Mouse (Mus musculus): ENCODE data around the gene Srrm4. TPM values are rescaled to one million over a fixed set of nuclear protein-coding genes. Genes with fewer than 3 reads are reported as not detected.
A peak's percentile ranks its signal among the peaks of the same experiment; 100 is the strongest.
"Not testable (repeated sequence)": the region's sequence is repeated elsewhere in the genome, so short reads cannot be mapped to it uniquely, and the experiment has no call there.

Srrm4 gene
- polyA plus RNA-seq, 1 experiment from 2014 or later = 0.45 TPM

- Histone ChIP-seq H3K9ac (ENCODE audit: low read length) (no peak overlapping the region), H3K4me1 (replicated peaks; ENCODE audit: control insufficient read depth, insufficient read depth) (no peaks in the 10 kb centered on the region), H3K36me3 (ENCODE audit: control insufficient read depth, insufficient read depth, low read length) (no peaks in the 10 kb centered on the region), H3K27ac (replicated peaks) (no peak overlapping the region), H3K4me2 (replicated peaks; ENCODE audit: low read depth) (no peak overlapping the region), H3K4me3 (ENCODE audit: low read depth, low read length) (no peak overlapping the region), H3K9me3 (ENCODE audit: control insufficient read depth, low read length) (no peaks in the 10 kb centered on the region), H3K27me3 (ENCODE audit: control insufficient read depth, insufficient read depth, low read length) (no peaks in the 10 kb centered on the region)
- no peak for DNase-seq (ENCODE audit: low spot score)
- no peak for TF ChIP-seq CTCF (IDR thresholded peaks at IDR 0.05; ENCODE audit: low read depth)
- no peak for TF ChIP-seq EP300 (optimal IDR thresholded peaks at IDR 0.05)
- no peak for ATAC-seq (ENCODE audit: low FRiP score, low TSS enrichment)
- 60% methylated on average over 13 of the region's 13 CpGs for WGBS
These were observed 156.4 kb downstream of the Srrm4 start for GRCm38 (mm10) chr5:116434976-116435850.

DNA sequence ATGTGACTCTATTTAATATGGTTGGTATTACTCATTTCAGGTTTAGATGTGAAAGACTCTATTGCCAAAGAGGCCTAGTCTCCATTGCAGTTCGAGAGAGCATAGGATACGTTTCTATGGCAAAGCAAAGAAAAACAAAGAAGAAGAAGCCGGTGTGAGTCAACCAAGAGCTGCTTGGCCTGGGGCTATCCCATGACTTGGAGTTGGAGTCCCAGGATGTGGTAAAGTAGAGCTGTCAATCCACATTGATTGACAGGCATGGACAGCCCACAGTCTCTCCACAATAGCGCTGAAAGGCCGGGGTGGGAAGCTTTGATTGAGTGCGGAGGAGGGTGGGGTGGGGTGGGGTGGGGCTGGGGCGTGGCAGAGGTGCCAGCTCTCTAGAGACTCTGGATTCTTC lies 158.7 kb downstream of the Srrm4 start:
- no peak overlapping the region for H3K9ac ChIP-seq (ENCODE audit: low read length)
- no peaks in the 10 kb centered on the region for H3K4me1 ChIP-seq (replicated peaks; ENCODE audit: control insufficient read depth, insufficient read depth)

DNA sequence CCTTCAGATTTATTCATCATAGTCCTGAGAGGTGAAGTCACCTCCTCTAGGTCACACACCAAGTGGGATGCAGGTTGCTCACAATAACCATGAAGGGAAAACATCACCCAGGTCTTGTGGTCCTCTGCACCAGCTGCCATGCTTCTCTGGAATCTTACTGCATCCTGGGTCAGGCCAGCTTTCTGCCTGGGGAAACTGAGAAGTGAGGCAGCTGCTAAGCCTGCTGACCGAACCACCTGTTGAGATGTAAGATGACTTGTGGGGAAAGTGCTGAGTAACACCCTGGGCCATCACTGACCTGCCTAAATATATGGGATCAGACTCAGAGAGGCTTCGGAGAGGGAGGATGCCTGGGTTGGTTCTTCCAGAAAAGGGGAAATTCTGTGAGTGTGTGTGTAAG lies 164.9 kb downstream of the Srrm4 start:
- H3K27ac ChIP-seq (replicated peaks) = no peak overlapping the region
- H3K27me3 ChIP-seq (ENCODE audit: control insufficient read depth, insufficient read depth, low read length) = no peaks in the 10 kb centered on the region
- DNase-seq (ENCODE audit: low spot score) = no peak
- no peaks in the 10 kb centered on the region for H3K36me3 ChIP-seq (ENCODE audit: control insufficient read depth, insufficient read depth, low read length)
- no peak for TF ChIP-seq CTCF (IDR thresholded peaks at IDR 0.05; ENCODE audit: low read depth)
- no peak for TF ChIP-seq EP300 (optimal IDR thresholded peaks at IDR 0.05)
- no peak overlapping the region for H3K4me2 ChIP-seq (replicated peaks; ENCODE audit: low read depth)
- no peaks in the 10 kb centered on the region for H3K4me1 ChIP-seq (replicated peaks; ENCODE audit: control insufficient read depth, insufficient read depth)
- H3K9me3 ChIP-seq (ENCODE audit: control insufficient read depth, low read length) = no peaks in the 10 kb centered on the region
- no peak overlapping the region for H3K9ac ChIP-seq (ENCODE audit: low read length)
- H3K4me3 ChIP-seq (ENCODE audit: low read depth, low read length) = no peak overlapping the region
- ATAC-seq (ENCODE audit: low FRiP score, low TSS enrichment) = no peak
- WGBS = 84% methylated on average over 2 of the region's 2 CpGs

More for the DNA sequence above, 158.7 kb downstream of the Srrm4 start:
- no peak overlapping the region for H3K27ac ChIP-seq (replicated peaks)
- 34% methylated on average over 7 of the region's 7 CpGs for WGBS
- H3K9me3 ChIP-seq (ENCODE audit: control insufficient read depth, low read length) = no peaks in the 10 kb centered on the region
- no peaks in the 10 kb centered on the region for H3K27me3 ChIP-seq (ENCODE audit: control insufficient read depth, insufficient read depth, low read length)
- H3K4me3 ChIP-seq (ENCODE audit: low read depth, low read length) = no peak overlapping the region
- TF ChIP-seq CTCF (IDR thresholded peaks at IDR 0.05; ENCODE audit: low read depth) (no peak), EP300 (optimal IDR thresholded peaks at IDR 0.05) (no peak)
- H3K4me2 ChIP-seq (replicated peaks; ENCODE audit: low read depth) = no peak overlapping the region
- ATAC-seq (ENCODE audit: low FRiP score, low TSS enrichment) (no peak), DNase-seq (ENCODE audit: low spot score) (no peak)
- no peaks in the 10 kb centered on the region for H3K36me3 ChIP-seq (ENCODE audit: control insufficient read depth, insufficient read depth, low read length)

DNA sequence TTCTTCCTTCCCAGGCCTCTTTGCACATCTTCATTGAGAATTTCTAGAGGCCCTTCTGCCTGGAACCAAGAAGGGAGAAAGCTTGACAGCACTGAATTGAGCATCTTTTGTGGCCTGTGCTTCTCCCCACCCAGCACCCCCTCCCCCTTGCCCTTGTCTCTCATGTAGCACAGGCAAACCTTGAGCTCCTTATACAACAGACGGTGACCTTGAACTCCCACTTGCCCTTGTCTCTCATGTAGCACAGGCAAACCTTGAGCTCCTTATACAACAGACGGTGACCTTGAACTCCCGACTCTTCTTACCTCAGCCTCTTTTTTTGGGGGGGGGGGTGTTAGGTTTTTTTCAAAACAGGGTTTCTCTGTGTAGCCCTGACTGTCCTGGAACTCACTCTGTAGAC lies 165.9 kb downstream of the Srrm4 start:
- ATAC-seq (ENCODE audit: low FRiP score, low TSS enrichment); DNase-seq (ENCODE audit: low spot score); H3K27me3 ChIP-seq (ENCODE audit: control insufficient read depth, insufficient read depth, low read length); H3K4me3 ChIP-seq (ENCODE audit: low read depth, low read length); H3K9me3 ChIP-seq (ENCODE audit: control insufficient read depth, low read length); H3K4me2 ChIP-seq (replicated peaks; ENCODE audit: low read depth); H3K9ac ChIP-seq (ENCODE audit: low read length); H3K4me1 ChIP-seq (replicated peaks; ENCODE audit: control insufficient read depth, insufficient read depth); H3K36me3 ChIP-seq (ENCODE audit: control insufficient read depth, insufficient read depth, low read length): not testable (repeated sequence)
- WGBS = 74% methylated on average over 3 of the region's 3 CpGs
- H3K27ac ChIP-seq (replicated peaks) = 0 out of 2 replicates have a peak overlapping the region, but pooled peaks have one; percentile 35

DNA sequence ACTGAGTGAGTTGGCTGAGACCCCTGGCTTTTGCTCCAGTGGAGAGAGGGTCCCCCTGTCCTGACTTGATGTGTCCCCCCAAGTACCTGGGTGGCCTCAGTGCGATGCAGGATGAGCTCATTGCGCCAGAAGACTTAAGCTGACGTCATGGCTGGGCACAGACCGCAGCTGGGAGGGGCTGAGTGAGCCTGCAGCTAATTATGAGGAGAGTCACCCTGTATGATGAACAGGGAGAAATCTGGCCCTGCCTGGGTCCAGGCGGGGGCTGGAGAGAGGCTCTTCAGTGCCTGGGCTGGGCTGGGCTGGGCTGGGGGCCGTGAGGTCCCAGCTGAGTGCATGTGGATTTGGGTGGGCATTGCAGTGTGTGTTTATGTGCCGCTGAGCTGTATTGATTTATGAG lies 166.3 kb downstream of the Srrm4 start:
- H3K27me3 ChIP-seq (ENCODE audit: control insufficient read depth, insufficient read depth, low read length) = no peaks in the 10 kb centered on the region
- H3K36me3 ChIP-seq (ENCODE audit: control insufficient read depth, insufficient read depth, low read length) = no peaks in the 10 kb centered on the region
- peak; percentile 57 for DNase-seq (ENCODE audit: low spot score)
- no peak overlapping the region for H3K9ac ChIP-seq (ENCODE audit: low read length)
- TF ChIP-seq CTCF (IDR thresholded peaks at IDR 0.05; ENCODE audit: low read depth) (no peak), EP300 (optimal IDR thresholded peaks at IDR 0.05) (no peak)
- no peaks in the 10 kb centered on the region for H3K4me1 ChIP-seq (replicated peaks; ENCODE audit: control insufficient read depth, insufficient read depth)
- no peak overlapping the region for H3K4me3 ChIP-seq (ENCODE audit: low read depth, low read length)
- no peak overlapping the region for H3K4me2 ChIP-seq (replicated peaks; ENCODE audit: low read depth)
- WGBS = 32% methylated on average over 7 of the region's 7 CpGs
- no peaks in the 10 kb centered on the region for H3K9me3 ChIP-seq (ENCODE audit: control insufficient read depth, low read length)
- peak overlapping the region; percentile 35; the same call in 1 of the 2 replicates for H3K27ac ChIP-seq (replicated peaks)
- ATAC-seq (ENCODE audit: low FRiP score, low TSS enrichment) = peak; percentile 63; the same call in 1 of the 2 replicates

- no peak overlapping the region for H3K4me3 ChIP-seq (ENCODE audit: low read depth, low read length)
- DNase-seq (ENCODE audit: low spot score) (no peak), ATAC-seq (ENCODE audit: low FRiP score, low TSS enrichment) (no peak)
- no peak overlapping the region for H3K4me2 ChIP-seq (replicated peaks; ENCODE audit: low read depth)
- H3K9ac ChIP-seq (ENCODE audit: low read length) = no peak overlapping the region
- TF ChIP-seq EP300 (optimal IDR thresholded peaks at IDR 0.05) (no peak), CTCF (IDR thresholded peaks at IDR 0.05; ENCODE audit: low read depth) (no peak)
- no peaks in the 10 kb centered on the region for H3K36me3 ChIP-seq (ENCODE audit: control insufficient read depth, insufficient read depth, low read length)
- no peak overlapping the region; the same call in 1 of the 2 replicates for H3K27ac ChIP-seq (replicated peaks)
- H3K4me1 ChIP-seq (replicated peaks; ENCODE audit: control insufficient read depth, insufficient read depth) = peaks cover 3% of the 10 kb centered on the region
- 66% methylated on average over 8 of the region's 8 CpGs for WGBS
- H3K9me3 ChIP-seq (ENCODE audit: control insufficient read depth, low read length) = no peaks in the 10 kb centered on the region
- no peaks in the 10 kb centered on the region for H3K27me3 ChIP-seq (ENCODE audit: control insufficient read depth, insufficient read depth, low read length)
These were observed 167.9 kb downstream of the Srrm4 start for GRCm38 (mm10) chr5:116423746-116424145.
